Mouse (Mus musculus): ENCODE measurements at regions not wholly inside any gene's neighbourhood (a gene's known extent, or its start where the extent isn't known, plus 50 kb on each side); places are given as distances from the start of the nearest gene placed in this dataset.

GRCm38 (mm10) chr4:54704696-54705095, 240.2 kb upstream of the Zfp462 start:
- DNase-seq: no peak

GRCm38 (mm10) chr4:54709751-54710150, 235.1 kb upstream of the Zfp462 start:
- DNase-seq: no peak

DNA sequence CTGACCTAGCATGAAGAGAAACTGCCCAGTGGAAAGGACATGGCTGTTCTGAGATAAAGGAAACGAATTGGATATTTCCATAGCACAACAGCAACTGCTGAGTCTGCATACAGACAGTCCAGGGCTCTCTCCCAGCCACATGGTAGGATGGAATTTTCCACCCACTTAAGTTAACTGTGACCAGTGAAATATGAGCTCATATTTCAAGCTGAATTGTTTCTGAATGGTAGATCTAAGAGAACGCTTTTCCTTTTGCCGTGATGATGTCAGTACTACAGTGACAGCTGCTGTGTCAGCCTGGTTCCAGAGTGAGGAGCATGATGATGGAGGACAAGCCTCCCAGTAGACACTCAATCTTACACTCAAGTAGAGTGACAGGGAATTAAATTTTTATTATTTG, 231.9 kb upstream of the Zfp462 start:
- no peak for DNase-seq

DNA sequence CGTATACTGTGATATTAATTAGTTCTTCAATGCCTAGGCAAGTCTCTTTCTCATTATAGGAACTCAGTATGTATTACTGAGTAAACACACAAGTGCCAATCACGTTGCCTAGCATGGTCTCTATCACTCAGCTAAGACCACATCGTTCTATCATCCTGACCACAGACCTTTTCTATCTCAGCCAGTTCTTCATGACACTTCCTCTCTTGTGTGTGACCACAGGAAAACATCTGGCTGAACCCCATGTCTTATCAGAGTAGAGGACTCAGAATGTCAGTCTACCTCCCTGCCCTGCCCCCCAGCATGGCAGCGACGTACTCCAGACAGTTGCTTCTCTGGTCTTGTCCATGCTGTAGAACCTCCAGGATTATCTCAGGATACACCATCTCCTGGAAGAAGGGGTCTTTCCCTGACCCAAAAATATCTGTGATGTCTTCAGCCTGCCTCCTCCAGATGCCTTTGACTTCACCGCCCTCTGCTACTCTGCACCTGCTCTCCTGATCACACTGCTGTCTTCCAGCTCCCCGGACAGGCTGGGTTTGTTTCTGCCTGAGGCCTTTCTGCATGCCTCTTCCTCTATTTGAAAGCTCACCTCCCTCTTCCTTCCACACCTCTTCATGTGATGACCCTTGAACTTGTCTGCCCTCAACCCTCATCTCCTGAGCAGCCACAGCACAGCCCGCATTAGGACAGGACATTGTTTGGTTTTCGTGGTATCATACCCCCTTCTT, 230.1 kb upstream of the Zfp462 start:
- DNase-seq: no peak

DNA sequence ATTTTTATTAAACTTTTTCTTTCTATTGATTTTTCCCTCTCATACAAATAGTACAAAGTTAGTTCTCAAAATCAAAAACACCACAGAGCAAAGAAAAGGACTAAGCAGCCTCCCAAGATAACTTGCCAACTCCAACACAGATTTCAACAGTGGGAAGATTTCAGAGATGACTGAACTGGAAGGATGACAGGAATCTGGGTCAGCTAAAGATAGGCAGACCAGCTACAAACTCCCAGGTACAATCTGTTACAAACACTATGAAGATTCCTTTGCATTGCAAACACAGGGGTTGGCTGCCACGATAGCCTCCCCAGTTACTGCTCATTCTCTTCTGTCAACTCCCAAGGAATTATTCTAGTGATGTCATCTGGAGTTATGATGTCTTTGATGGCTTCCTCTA, 226.8 kb upstream of the Zfp462 start:
- no peak for DNase-seq

GRCm38 (mm10) chr4:54739001-54739400, 205.8 kb upstream of the Zfp462 start:
- DNase-seq: peak; percentile 2

DNA sequence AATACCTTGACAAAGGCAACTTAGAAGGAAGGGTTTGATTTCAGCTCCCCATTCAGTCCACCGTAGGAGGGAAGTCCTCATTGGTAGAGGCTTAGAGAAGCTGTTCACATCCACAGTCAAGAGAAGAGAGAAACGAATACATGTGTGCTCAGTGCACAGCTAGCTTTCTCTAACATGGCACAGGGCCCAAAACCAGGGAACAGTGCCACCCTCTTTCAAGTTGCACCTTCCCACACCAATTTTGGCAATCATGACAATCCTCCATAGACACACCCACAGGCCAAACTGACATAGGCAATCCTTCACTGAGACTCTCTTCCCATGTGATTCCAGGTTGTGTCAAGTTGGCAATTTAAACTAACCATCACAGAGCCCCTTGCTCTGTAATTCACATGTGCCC, 193.4 kb upstream of the Zfp462 start:
- DNase-seq: no peak

- DNase-seq: no peak
These were observed 188.4 kb upstream of the Zfp462 start for GRCm38 (mm10) chr4:54756441-54756840.

- peak; percentile 16 for DNase-seq
These were observed 186.9 kb upstream of the Zfp462 start for GRCm38 (mm10) chr4:54757715-54758500.

DNA sequence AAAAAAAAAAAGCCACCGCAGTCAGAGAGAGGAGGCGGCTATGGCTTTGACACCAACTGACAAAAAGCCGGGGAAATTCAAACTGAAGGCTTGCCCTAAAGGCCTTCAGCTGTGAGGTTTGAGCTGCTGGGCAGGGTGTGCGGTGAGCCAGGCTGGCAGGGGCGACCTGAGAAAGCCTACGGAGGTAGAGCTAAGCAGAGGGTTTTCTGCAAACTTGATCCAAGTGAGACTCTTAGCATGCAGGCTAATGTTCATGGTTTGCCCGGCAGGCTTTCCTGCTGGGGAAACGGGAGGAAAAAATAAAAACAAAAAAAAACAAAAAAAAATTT, 186.4 kb upstream of the Zfp462 start:
- DNase-seq: no peak

DNA sequence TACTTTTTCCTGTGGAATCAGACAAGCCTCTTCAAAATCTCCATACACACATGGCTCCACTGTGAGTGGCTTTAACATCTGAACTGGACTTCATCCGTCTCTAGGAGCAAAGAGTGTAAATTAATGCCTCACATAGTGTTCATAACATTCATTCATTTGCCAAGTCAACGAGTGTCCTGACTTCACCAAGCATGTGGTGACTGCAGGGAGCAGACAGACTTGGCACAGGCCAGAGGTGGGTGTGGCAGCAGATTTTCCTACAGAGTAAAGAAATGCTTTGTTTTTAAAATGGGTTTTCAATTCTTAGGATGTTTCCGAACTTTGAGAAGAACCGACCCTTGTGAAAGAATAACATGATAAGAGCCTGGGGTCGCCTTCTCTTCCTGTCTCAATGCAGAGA, 183.6 kb upstream of the Zfp462 start:
- DNase-seq: peak; percentile 28

- no peak for DNase-seq
These were observed 179.8 kb upstream of the Zfp462 start for GRCm38 (mm10) chr4:54765045-54765444.

DNA sequence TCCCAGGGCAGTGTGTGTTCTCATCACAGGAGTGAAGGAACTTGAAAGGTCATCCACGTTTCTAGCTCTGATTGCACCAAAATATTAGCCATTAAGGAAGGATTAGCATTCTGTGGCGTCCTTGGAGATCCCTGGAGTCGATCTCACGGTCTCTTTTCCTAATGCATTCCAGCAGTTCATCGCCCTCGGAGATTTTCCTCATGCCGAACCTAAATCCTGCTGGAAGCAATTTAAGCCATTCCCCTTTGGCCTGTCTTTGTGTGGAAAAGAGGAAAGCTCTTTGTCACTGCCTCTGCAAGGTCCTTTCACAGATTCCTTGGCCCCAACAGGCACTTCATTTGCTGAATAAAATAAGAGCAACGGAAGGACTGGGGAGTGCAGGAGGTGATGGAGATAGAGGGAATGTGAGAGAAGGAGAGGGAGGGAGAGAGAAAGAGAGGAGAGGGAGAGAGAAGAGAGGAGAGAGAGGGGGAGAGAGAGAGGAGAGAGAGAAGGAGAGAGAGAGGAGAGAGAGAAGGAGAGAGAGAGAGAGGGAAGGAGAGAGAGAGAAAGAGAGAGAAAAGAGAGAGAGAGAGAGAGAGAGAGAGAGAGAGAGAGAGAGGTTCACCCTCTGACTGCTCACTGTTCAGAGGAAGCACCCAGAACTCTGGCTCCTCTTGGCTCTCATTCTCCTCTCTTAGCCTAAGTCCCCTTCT, 177.2 kb upstream of the Zfp462 start:
- DNase-seq: no peak

- DNase-seq: peak; percentile 8
These were observed 176.0 kb upstream of the Zfp462 start for GRCm38 (mm10) chr4:54768836-54769235.

DNA sequence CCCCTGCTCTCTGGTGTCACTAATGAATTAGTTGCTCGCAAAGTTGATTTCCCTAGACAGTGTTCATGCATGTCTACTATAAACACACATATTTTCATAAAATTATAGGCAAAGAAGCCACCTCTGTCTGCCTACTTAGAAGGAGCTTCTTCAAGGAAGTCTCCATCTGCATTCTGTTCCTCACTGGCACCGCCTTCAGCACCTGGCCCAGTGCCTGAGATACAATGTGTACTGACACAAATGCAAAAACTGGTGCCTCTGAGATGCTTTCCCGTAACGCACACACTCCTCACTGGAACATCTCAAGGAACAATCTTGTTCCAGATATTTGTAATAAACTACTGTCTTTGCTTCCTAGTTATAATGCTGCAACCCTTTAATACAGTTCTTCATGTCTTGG, 170.8 kb upstream of the Zfp462 start:
- DNase-seq: no peak

GRCm38 (mm10) chr4:54774717-54775116, 170.1 kb upstream of the Zfp462 start:
- DNase-seq: no peak

GRCm38 (mm10) chr4:54780511-54780910, 164.3 kb upstream of the Zfp462 start:
- DNase-seq: no peak

- no peak for DNase-seq
These were observed 153.6 kb upstream of the Zfp462 start for GRCm38 (mm10) chr4:54791217-54791742.

DNA sequence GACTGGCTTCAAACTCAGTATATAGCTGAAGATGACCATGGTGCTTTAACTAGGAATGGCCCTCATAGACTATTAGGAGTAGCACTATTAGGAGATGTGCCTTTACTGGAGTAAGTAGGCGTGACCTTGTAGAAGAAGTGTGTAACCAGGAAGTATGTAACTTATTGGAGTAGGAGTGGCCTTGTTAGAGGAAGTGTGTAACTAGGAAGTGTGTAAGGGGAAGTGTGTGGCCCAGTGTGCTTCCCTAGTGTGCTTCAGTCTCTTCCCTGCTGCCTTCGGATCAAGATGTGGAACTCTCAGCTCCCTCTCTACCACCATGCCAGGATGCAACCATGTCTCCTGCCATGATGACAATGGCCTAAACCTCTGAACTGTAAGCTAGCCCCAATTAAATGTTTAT, 151.0 kb upstream of the Zfp462 start:
- DNase-seq: no peak

- no peak for DNase-seq
These were observed 149.6 kb upstream of the Zfp462 start for GRCm38 (mm10) chr4:54795246-54795645.

GRCm38 (mm10) chr4:54798523-54798922, 146.3 kb upstream of the Zfp462 start:
- DNase-seq: no peak

DNA sequence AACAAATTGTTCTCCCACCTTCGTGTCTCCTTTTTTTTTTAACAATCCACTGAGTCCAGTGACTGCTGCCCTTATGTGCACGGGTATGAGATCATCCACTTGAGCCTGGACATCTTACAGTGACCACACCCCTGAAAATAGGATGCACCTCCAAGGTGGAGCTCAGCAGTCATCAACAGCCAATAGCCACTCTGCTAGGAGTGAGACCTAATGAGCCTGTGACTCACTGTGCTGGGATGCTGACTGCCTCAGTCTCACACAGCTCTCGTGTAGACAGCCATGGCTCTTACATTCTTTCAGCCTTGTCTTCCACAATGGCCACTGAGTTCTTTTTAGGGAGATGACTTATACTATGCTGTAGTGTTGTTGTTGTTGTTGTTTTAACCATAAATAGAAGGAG, 133.7 kb upstream of the Zfp462 start:
- no peak for DNase-seq

GRCm38 (mm10) chr4:54812740-54813634, 131.9 kb upstream of the Zfp462 start:
- no peak for DNase-seq
